ENCODE assay signal across 8 mouse cellular contexts in the genomic region with DNA sequence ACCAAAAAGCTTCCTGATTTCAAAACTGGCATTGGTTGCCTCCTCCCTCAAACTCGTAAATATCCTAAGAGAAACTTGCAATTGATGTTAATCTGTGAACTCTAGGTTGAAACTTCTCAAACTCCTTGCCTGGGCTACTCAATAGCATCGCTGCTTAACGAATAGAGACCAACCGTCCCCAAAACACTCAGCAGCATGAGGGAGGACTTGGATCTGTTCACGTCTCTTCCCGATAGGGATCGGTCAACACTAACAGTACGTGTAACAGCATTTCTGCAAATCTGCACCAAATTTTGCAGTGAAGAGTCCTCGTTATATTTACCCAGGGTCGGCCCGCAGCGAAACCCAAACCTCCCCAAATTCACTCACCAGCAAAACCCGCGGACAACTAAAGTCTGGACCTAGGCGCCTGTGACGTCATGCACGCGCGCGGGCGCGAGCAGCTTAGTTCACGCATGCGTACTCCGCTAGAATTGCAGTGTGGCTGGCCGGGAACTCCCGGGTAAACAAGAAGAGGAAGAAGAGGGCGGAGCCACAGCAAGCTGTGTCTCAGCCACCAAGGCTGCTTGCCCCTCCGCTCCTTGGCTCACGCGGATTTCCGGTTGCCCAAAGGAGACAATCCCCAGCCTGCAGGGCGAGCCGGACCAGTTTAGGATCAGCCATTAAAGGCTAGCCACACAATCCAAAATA. TPM values are rescaled to one million over a fixed set of nuclear protein-coding genes. Genes with fewer than 3 reads are reported as not detected.
DNase-seq lines count a peak whose midpoint lies in the region; ATAC-seq and TF ChIP-seq lines count a peak whose summit lies in the region.

A gene (minus strand): TSS at position 441 of the 690 bp plus-strand sequence.

- peak within 1 kb of the TSS; percentile 92 for H3K27ac ChIP-seq in hindbrain, embryonic 10.5 days
- H3K27ac ChIP-seq in lung, postnatal 0 days (ENCODE audit: low read length): peak within 1 kb of the TSS; percentile 79

- peaks cover 15% of the 10 kb centered on the region for H3K36me3 ChIP-seq in hindbrain, embryonic 10.5 days
- H3K36me3 ChIP-seq in lung, postnatal 0 days (ENCODE audit: insufficient read depth, low read length): no peaks in the 10 kb centered on the region

- no peak for TF ChIP-seq CTCF in lung, postnatal 0 days (IDR thresholded peaks at IDR 0.05)

- peak; percentile 99 for ATAC-seq in frontal cortex, adult (ENCODE audit: low TSS enrichment)
- peak; percentile 100 for ATAC-seq in lung, postnatal 0 days

- peak within 1 kb of the TSS; percentile 71 for H3K9ac ChIP-seq in lung, postnatal 0 days (replicated peaks; ENCODE audit: low read depth)

- no peaks in the 10 kb centered on the region for H3K9me3 ChIP-seq in hindbrain, embryonic 10.5 days
- H3K9me3 ChIP-seq in lung, postnatal 0 days (ENCODE audit: low read length): no peaks in the 10 kb centered on the region

- WGBS in hindbrain, embryonic 10.5 days: under 1% methylated on average over 34 of the region's 34 CpGs
- WGBS in lung, postnatal 0 days: under 1% methylated on average over 34 of the region's 34 CpGs

- H3K27me3 ChIP-seq in hindbrain, embryonic 10.5 days (ENCODE audit: insufficient read depth, poor library complexity, severe bottlenecking): no peaks in the 10 kb centered on the region
- H3K27me3 ChIP-seq in lung, postnatal 0 days (replicated peaks; ENCODE audit: insufficient read depth, low read length): no peaks in the 10 kb centered on the region

- H3K4me3 ChIP-seq in hindbrain, embryonic 10.5 days: peak within 1 kb of the TSS; percentile 66
- peak within 1 kb of the TSS; percentile 69 for H3K4me3 ChIP-seq in lung, postnatal 0 days (ENCODE audit: low read depth, low read length)

- peak within 1 kb of the TSS; percentile 56 for H3K4me2 ChIP-seq in lung, postnatal 0 days (replicated peaks; ENCODE audit: low read depth, low read length)

- H3K4me1 ChIP-seq in hindbrain, embryonic 10.5 days (replicated peaks): peaks cover 14% of the 10 kb centered on the region
- no peaks in the 10 kb centered on the region for H3K4me1 ChIP-seq in lung, postnatal 0 days (ENCODE audit: insufficient read depth, low read depth, low read length)

- TF ChIP-seq EP300 in lung, postnatal 0 days (IDR thresholded peaks at IDR 0.05): no peak

- peak; percentile 98 for DNase-seq in MN1 (ENCODE audit: low spot score)
- DNase-seq in cerebellum, adult 9-10 months: peak; percentile 96
- peak; percentile 98 for DNase-seq in hindbrain, embryonic 10.5 days (ENCODE audit: low spot score)
- peak; percentile 97 for DNase-seq in layer of hippocampus, adult 9-11 months
- DNase-seq in lung, postnatal 0 days (ENCODE audit: low spot score): peak; percentile 100
- DNase-seq in ovary, postnatal 14 days (ENCODE audit: low spot score): peak; percentile 90
- peak; percentile 96 for DNase-seq in thymus, postnatal 14 days

RNA-seq across cellular contexts. Expression of the gene that starts here (rescaled TPM):
- polyA plus RNA-seq in hindbrain, embryonic 10.5 days (2016; fragmentation: Nextera tagmentation; extraction: Ambion mirVana): 37.4 and 42.2 TPM in 2 replicates
- polyA plus RNA-seq in lung, postnatal 0 days (2015; fragmentation: Nextera tagmentation; extraction: Ambion mirVana): 16.3 TPM in 2 replicates

Comparison
In these comparisons a context has a peak if more than half of its experiments do, and no peak if none do; other contexts are left out.
1. Peak in every context shown above with its lines: DNase-seq, ATAC-seq, H3K4me3 ChIP-seq and H3K27ac ChIP-seq.